Mouse (Mus musculus): ENCODE measurements around the gene Lamc3. TPM values are rescaled to one million over a fixed set of nuclear protein-coding genes. Genes with fewer than 3 reads are reported as not detected.

The Lamc3 gene
- total RNA-seq (2021): under 1 TPM; 0.62 to 0.95 TPM

- DNase-seq: peak; percentile 69
Measured at GRCm38 (mm10) chr2:31887030-31887429, at the start of gene Lamc3. Lamc3 (plus strand) TSS chr2:31887291.

- no peak for DNase-seq
Measured at GRCm38 (mm10) chr2:31838868-31839267, 48.2 kb upstream of the Lamc3 start.

- no peak for DNase-seq
Measured at GRCm38 (mm10) chr2:31844729-31845136, 42.4 kb upstream of the Lamc3 start.

GRCm38 (mm10) chr2:31845512-31845895, 41.6 kb upstream of the Lamc3 start:
- no peak for DNase-seq

GRCm38 (mm10) chr2:31845896-31846691, 41.0 kb upstream of the Lamc3 start, which contains the start of gene Fibcd1:
Fibcd1 (minus strand) TSS chr2:31846005.
- peak; percentile 22 for DNase-seq

- DNase-seq: no peak
Measured at GRCm38 (mm10) chr2:31846692-31847660, 40.1 kb upstream of the Lamc3 start.

- DNase-seq: peak; percentile 23
Measured at GRCm38 (mm10) chr2:31847908-31848307, 39.2 kb upstream of the Lamc3 start.

GRCm38 (mm10) chr2:31850141-31850540, 37.0 kb upstream of the Lamc3 start:
- DNase-seq: no peak

GRCm38 (mm10) chr2:31855991-31856390, 31.1 kb upstream of the Lamc3 start:
- DNase-seq: no peak

GRCm38 (mm10) chr2:31857180-31857579, 29.9 kb upstream of the Lamc3 start:
- peak; percentile 44 for DNase-seq

GRCm38 (mm10) chr2:31858500-31858899, 28.6 kb upstream of the Lamc3 start:
- no peak for DNase-seq

GRCm38 (mm10) chr2:31862919-31863318, 24.2 kb upstream of the Lamc3 start:
- DNase-seq: no peak

- DNase-seq: no peak
Measured at GRCm38 (mm10) chr2:31863766-31864165, 23.3 kb upstream of the Lamc3 start.

GRCm38 (mm10) chr2:31864891-31865290, 22.2 kb upstream of the Lamc3 start:
- no peak for DNase-seq

- DNase-seq: no peak
Measured at GRCm38 (mm10) chr2:31865322-31865721, 21.8 kb upstream of the Lamc3 start.

GRCm38 (mm10) chr2:31865794-31866193, 21.3 kb upstream of the Lamc3 start:
- DNase-seq: no peak

GRCm38 (mm10) chr2:31867773-31868537, 19.1 kb upstream of the Lamc3 start:
- no peak for DNase-seq

- DNase-seq: no peak
Measured at GRCm38 (mm10) chr2:31868538-31869164, 18.4 kb upstream of the Lamc3 start.

GRCm38 (mm10) chr2:31869692-31870091, 17.4 kb upstream of the Lamc3 start:
- DNase-seq: no peak

- DNase-seq: no peak
Measured at GRCm38 (mm10) chr2:31870683-31871082, 16.4 kb upstream of the Lamc3 start.

GRCm38 (mm10) chr2:31874290-31874855, 12.7 kb upstream of the Lamc3 start:
- no peak for DNase-seq

- DNase-seq: no peak
Measured at GRCm38 (mm10) chr2:31876446-31876845, 10.6 kb upstream of the Lamc3 start.

Data from heart, postnatal 4 days (tissue).